In genomic region chr14:34357671-34358455, GRCm38 (mm10) we compare ENCODE assay signal across 13 mouse cellular contexts. TPM values are rescaled to one million over a fixed set of nuclear protein-coding genes. Genes with fewer than 3 reads are reported as not detected.
A peak's percentile ranks its signal among the peaks of the same experiment; 100 is the strongest.
DNase-seq lines count a peak whose midpoint lies in the region; ATAC-seq lines count a peak whose summit lies in the region.
"Had no signal": no experiment of that assay in that cellular context is flagged by ENCODE, and none has a peak within 500 bp of the region (broad histone marks: within the 10 kb centered on the region; RNA-seq: fewer than 3 reads in every experiment).

No protein-coding gene starts in this region.

- H3K4me2 ChIP-seq in kidney, embryonic 16.5 days (replicated peaks; ENCODE audit: low read depth, low read length) = no peak overlapping the region
- H3K4me2 ChIP-seq: midbrain, embryonic 12.5 days had no signal

- no peaks in the 10 kb centered on the region for H3K9me3 ChIP-seq in kidney, embryonic 16.5 days (ENCODE audit: low read length)
- H3K9me3 ChIP-seq: midbrain, embryonic 12.5 days had no signal

- peak; percentile 90 for DNase-seq in kidney, adult 11 months
- DNase-seq in urinary bladder, postnatal 14 days (ENCODE audit: low spot score) = peak; percentile 35
- DNase-seq in urinary bladder, postnatal 4 days (ENCODE audit: low spot score in 2 of 2) = no peak
- peak; percentile 58 for DNase-seq in kidney, postnatal 10 days
- no peak for DNase-seq in left cerebral cortex, adult 8-10 months (ENCODE audit: low spot score in 2 of 2)
- no peak for DNase-seq in thymus, postnatal 25 days
- DNase-seq: cerebellum, postnatal 25 days; lung, adult 2 months had no signal

- H3K36me3 ChIP-seq in kidney, embryonic 16.5 days (ENCODE audit: insufficient read depth, low read length) = no peaks in the 10 kb centered on the region
- H3K36me3 ChIP-seq: midbrain, embryonic 12.5 days had no signal

- no peaks in the 10 kb centered on the region for H3K27me3 ChIP-seq in kidney, embryonic 16.5 days (ENCODE audit: insufficient read depth, low read length)

- H3K4me1 ChIP-seq in kidney, embryonic 16.5 days (ENCODE audit: insufficient read depth, low read length) = no peaks in the 10 kb centered on the region
- H3K4me1 ChIP-seq: midbrain, embryonic 12.5 days had no signal

- no peak overlapping the region for H3K4me3 ChIP-seq in kidney, embryonic 16.5 days (ENCODE audit: low read length)
- H3K4me3 ChIP-seq: midbrain, embryonic 12.5 days had no signal

- ATAC-seq in kidney, embryonic 16.5 days (ENCODE audit: low FRiP score, low TSS enrichment) = no peak
- ATAC-seq: CD4-positive, CD25-positive, alpha-beta regulatory T cell, adult 4 months had no signal

- H3K9ac ChIP-seq in kidney, embryonic 16.5 days (replicated peaks; ENCODE audit: low read length) = no peak overlapping the region
- H3K9ac ChIP-seq: midbrain, embryonic 12.5 days had no signal

- no peak overlapping the region for H3K27ac ChIP-seq in kidney, embryonic 16.5 days (ENCODE audit: low read length)
- H3K27ac ChIP-seq: midbrain, embryonic 12.5 days had no signal

- WGBS in kidney, embryonic 16.5 days = 79% methylated on average over 7 of the region's 7 CpGs

RNA-seq across cellular contexts. Expression of gene Fam25c, which starts 2.6 kb away (rescaled TPM):
- 0.86 and 1.1 TPM in 2 replicates for polyA plus RNA-seq in kidney, embryonic 16.5 days (2015; fragmentation: Nextera tagmentation; extraction: Ambion mirVana)
- total RNA-seq in left cerebral cortex, adult 8-10 months (2022) = 1 to 10 TPM in 1 of 4 experiments, not detected in 3; 1.3 TPM
- polyA plus RNA-seq: CD4-positive, CD25-positive, alpha-beta regulatory T cell, adult 4 months; heart, embryonic 16.5 days; midbrain, embryonic 12.5 days; neural tube, embryonic 14.5 days had no signal

RNA-seq across cellular contexts. Expression of gene Sncg, which starts 16.7 kb away (rescaled TPM):
- polyA plus RNA-seq in kidney, embryonic 16.5 days (2015; fragmentation: Nextera tagmentation; extraction: Ambion mirVana) = 7.0 and 9.0 TPM in 2 replicates
- 1 to 10 TPM; 5.4 to 7.2 (median 6.0) TPM for total RNA-seq in left cerebral cortex, adult 8-10 months (2022)
- polyA plus RNA-seq: CD4-positive, CD25-positive, alpha-beta regulatory T cell, adult 4 months had no signal

RNA-seq across cellular contexts. Expression of gene Mmrn2, which starts 17.4 kb away (rescaled TPM):
- polyA plus RNA-seq in kidney, embryonic 16.5 days (2015; fragmentation: Nextera tagmentation; extraction: Ambion mirVana) = 19.0 and 20.9 TPM in 2 replicates
- 1 to 10 TPM; 4.9 to 7.3 (median 5.8) TPM for total RNA-seq in left cerebral cortex, adult 8-10 months (2022)

RNA-seq across cellular contexts. Expression of gene Glud1, which starts 47.3 kb away (rescaled TPM):
- 114 and 116 TPM in 2 replicates for polyA plus RNA-seq in kidney, embryonic 16.5 days (2015; fragmentation: Nextera tagmentation; extraction: Ambion mirVana)
- 100 to 1,000 TPM; 281 to 334 (median 318) TPM for total RNA-seq in left cerebral cortex, adult 8-10 months (2022)

RNA-seq across cellular contexts. Expression of gene Shld2, which starts 47.6 kb away (rescaled TPM):
- polyA plus RNA-seq in kidney, embryonic 16.5 days (2015; fragmentation: Nextera tagmentation; extraction: Ambion mirVana) = 9.9 and 10.0 TPM in 2 replicates
- total RNA-seq in left cerebral cortex, adult 8-10 months (2022) = 10 to 100 TPM; 10.9 to 16.4 (median 12.1) TPM

Comparison
In these comparisons a context has a peak if more than half of its experiments do, and no peak if none do; other contexts are left out.
1. DNase-seq: peak in kidney, adult 11 months (single experiment), urinary bladder, postnatal 14 days (single experiment) and kidney, postnatal 10 days (single experiment); none in urinary bladder, postnatal 4 days (0 of 2), left cerebral cortex, adult 8-10 months (0 of 2) and thymus, postnatal 25 days (single experiment).